Mouse (Mus musculus): ENCODE results near the gene Nradd.

DNA sequence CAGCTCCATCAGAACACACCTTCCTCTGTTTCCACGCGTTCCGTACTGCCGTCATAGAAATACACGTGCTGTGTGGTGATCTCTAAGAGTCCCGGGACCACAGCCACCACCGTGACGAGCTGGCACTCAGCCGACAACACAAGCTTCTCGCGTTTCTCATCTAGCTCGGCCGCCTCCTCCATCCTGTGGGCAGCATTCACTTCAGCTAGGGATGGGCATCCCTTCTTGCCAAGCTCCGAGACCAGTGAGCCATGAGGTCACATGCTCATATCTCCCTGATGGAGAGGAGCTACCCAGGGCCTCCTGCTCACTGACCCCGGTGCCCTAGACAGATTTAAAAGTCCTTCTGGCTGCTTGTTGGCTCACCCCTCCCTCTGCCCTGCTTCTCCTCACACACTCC lies 5.9 kb upstream of the Nradd start:
- TF ChIP-seq CTCF (IDR thresholded peaks at IDR 0.05; ENCODE audit: extremely low read depth, insufficient read depth, insufficient read length, insufficient replicate concordance) = no peak
- no peak for TF ChIP-seq POLR2A (IDR thresholded peaks at IDR 0.05; ENCODE audit: low read depth, low read length)
